Mouse (Mus musculus): Measurements from ENCODE around the gene Kdsr.

DNA sequence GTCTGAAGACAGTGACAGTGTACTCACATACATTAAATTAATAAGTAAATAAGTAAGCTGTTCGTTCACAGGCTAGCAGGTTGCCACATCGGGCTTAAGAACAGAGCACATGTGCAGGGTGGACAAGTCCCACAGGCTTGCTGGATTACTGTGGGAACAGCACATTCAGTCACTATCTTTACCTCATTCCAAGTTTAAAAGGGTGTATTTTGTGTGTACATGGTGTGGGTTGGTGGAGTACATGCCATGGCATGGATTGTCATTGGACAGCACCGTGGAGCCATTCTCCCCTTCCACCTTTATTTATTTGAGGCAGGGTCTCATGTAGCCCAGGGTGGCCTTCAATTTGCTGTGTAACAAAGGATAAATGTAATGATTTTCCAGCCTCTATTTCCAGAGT is 43.4 kb downstream of the Kdsr start:
- TF ChIP-seq CTCF (IDR thresholded peaks at IDR 0.05; ENCODE audit: control insufficient read depth, insufficient read depth, insufficient read length): no peak
- TF ChIP-seq MAX (IDR thresholded peaks at IDR 0.05): no peak
